Mouse (Mus musculus) stomach, embryonic 15.5 days (tissue): ENCODE data around the gene Gnpnat1. TPM values are rescaled to one million over a fixed set of nuclear protein-coding genes. Genes with fewer than 3 reads are reported as not detected.
"Not testable (repeated sequence)": the region's sequence is repeated elsewhere in the genome, so short reads cannot be mapped to it uniquely, and the experiment has no call there.

Experiments
- ATAC-seq: fragments of 200-750 bp; cut with Nextera tagmentation; 2 replicates; pipeline ENCODE4 v1.8.0; 2017; ENCODE audit warnings: low read depth, moderate number of reproducible peaks, moderate TSS enrichment; ENCODE audit not compliant: insufficient read depth, low FRiP score
- H3K27ac ChIP-seq: fragments of 300-500 bp; sonication (generic); 2 replicates; pipeline ENCODE4 v1.5.1; 2015; ENCODE audit warnings: mild to moderate bottlenecking, inconsistent platforms
- H3K27me3 ChIP-seq: fragments of 300-500 bp; sonication (generic); replicated peaks from 2 replicates; pipeline ENCODE4 v1.6.1; 2015; ENCODE audit warnings: inconsistent platforms
- H3K36me3 ChIP-seq: fragments of 300-500 bp; sonication (generic); 2 replicates; pipeline ENCODE4 v1.6.1; 2015; ENCODE audit warnings: inconsistent platforms
- H3K4me1 ChIP-seq: fragments of 300-500 bp; sonication (generic); 2 replicates; pipeline ENCODE4 v1.6.1; 2015; ENCODE audit warnings: inconsistent platforms
- H3K4me2 ChIP-seq: fragments of 300-500 bp; sonication (generic); 2 replicates; pipeline ENCODE4 v1.6.1; 2015; ENCODE audit warnings: mild to moderate bottlenecking, inconsistent platforms
- H3K4me3 ChIP-seq: fragments of 300-500 bp; sonication (generic); replicated peaks from 2 replicates; pipeline ENCODE4 v1.5.1; 2015; ENCODE audit warnings: inconsistent platforms
- H3K9ac ChIP-seq: fragments of 300-500 bp; sonication (generic); 2 replicates; pipeline ENCODE4 v1.6.1; 2015; ENCODE audit warnings: inconsistent platforms
- H3K9me3 ChIP-seq: fragments of 300-500 bp; sonication (generic); 2 replicates; pipeline ENCODE4 v1.6.1; 2016; ENCODE audit warnings: inconsistent platforms
- WGBS: fragments of 180-500 bp; shearing (Covaris S2); methylation state at CpG from one replicate; pipeline ENCODE4 v1.1.7; 2015; 5-methylcytosine and 5-hydroxymethylcytosine counted together
- polyA plus RNA-seq: library from polyadenylated mRNA; unstranded; fragments of >200 nt; fragmentation: Nextera tagmentation; extraction: Ambion mirVana; gene quantifications from 2 replicates; pipeline ENCODE4 v1.2.1, GENCODE M21; 2015

Gnpnat1 gene
- polyA plus RNA-seq = 55.8 and 56.4 TPM in 2 replicates

DNA sequence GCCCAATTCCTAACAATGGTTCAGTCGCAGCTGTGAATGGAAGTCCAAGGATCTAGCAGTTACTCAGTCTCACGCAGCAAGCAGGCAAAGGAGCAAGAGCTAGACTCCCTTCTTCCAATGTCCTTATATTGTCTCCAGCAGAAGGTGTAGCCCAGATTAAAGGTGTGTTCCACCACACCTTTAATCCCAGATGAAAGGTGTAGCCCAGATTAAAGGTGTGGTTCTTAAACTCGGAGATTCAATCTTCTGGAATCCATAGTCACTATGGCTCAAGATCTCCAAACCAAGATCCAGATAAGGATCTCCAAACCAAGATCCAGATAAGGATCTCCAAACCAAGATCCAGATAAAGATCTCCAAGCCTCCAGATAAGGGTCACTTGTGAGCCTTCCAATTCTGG is at the start of gene Gnpnat1:
TSS of gene Gnpnat1 (minus strand) at position 101 of the 400 bp plus-strand sequence.
- not testable (repeated sequence) for H3K4me1 ChIP-seq, H3K4me2 ChIP-seq, ATAC-seq, H3K9me3 ChIP-seq, H3K27ac ChIP-seq, H3K27me3 ChIP-seq, H3K9ac ChIP-seq, H3K36me3 ChIP-seq, H3K4me3 ChIP-seq
- WGBS = 80% methylated on average over 2 of the region's 3 CpGs

DNA sequence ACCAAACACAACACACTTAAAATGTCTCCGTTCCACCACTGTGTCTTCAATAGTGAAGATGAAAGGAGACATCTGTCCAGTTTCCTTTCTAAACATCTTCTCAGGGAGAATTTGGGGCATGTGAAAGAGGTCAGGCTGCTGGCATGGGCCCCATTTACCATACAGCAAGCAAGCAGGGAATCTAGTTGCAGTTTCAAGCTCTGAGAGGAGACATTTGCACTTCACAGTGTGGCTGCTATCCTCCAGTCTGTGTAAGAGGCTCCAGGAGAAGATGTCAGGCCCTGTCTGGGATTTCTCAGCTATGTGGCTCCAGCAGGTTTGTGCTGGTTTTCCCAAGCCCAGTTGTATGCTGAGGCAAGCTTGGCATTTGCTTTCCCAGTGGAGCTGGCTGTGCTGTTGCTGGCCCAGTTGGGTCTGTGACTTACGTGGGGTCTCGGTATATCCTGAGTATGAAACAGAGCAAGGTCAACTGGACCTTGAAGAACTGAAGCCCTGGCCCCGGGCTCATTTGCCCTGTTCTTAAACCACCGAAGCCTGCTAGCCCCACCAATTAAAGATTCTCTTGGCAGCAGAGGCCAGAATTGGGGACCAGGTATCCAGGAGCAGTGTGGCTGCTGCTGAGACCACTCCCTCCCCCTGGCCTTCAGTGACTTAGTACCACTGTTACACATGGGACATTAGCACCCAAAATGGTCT is 49.0 kb upstream of the Gnpnat1 start:
- H3K4me3 ChIP-seq = no peak overlapping the region
- peak overlapping the region; percentile 67 for H3K27ac ChIP-seq
- 63% methylated on average over 5 of the region's 5 CpGs for WGBS
- no peak overlapping the region for H3K9ac ChIP-seq
- H3K9me3 ChIP-seq = no peaks in the 10 kb centered on the region
- 0 out of 2 replicates have a peak, but pooled peaks cover 6% of the 10 kb centered on the region for H3K36me3 ChIP-seq
- H3K4me1 ChIP-seq = peaks cover 24% of the 10 kb centered on the region
- no peak for ATAC-seq
- no peak overlapping the region for H3K4me2 ChIP-seq
- no peaks in the 10 kb centered on the region for H3K27me3 ChIP-seq

DNA sequence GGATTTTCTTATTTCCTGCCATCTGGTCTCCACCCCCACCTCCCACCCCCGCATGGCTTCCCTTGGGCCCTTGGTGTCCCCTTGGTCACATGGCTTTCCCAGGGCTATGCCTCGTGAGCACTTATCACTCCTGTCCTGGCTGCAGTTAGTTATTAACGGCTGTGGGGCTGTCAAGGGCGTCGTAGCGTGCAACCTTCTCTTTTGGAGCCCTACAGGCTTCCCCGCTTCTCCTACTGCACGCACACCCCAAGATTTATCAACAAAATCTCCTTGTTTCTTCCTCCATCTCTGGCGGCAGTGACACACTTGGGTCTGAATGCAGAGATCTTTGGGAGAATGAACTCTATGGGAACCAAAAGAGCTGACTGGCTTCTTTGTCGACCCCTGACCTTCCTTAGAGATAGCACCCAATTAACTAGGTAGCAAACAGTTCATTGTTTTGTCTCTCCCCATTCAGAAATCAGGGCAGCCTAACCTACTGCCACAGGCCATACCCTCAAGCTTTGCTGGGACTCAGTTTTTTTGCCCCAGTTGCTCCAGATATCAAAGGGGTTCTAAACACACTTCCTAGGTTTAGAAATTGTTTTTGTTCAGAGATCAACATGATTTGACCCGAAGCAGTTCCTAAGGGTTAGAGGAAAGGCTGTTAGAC is 48.3 kb upstream of the Gnpnat1 start:
- ATAC-seq = peak; percentile 70

DNA sequence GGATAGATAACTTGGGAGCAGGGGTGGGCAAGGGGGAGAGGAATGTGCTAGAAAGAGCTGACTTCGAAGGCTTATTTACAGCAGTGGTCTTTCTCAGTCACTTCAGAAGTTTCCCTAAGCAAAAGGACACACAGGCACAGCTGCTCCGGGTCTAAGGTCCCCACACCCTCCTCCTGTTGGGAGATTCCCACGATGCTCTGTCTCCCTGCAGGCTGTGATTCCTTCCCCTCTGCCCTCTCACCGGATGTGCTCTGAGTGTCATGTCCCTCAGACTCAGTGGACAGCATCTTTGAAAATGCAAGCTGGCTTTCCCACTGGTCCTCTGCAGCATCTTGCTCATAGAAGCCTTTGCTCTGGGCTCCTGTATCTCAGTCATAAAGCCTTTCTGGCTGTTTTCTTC is 47.4 kb upstream of the Gnpnat1 start:
- Histone ChIP-seq H3K4me1 (peaks cover 24% of the 10 kb centered on the region), H3K36me3 (no peaks in the 10 kb centered on the region)

More for the DNA sequence above, 48.3 kb upstream of the Gnpnat1 start:
- Histone ChIP-seq H3K4me2 (no peak overlapping the region; the same call in 1 of the 2 replicates), H3K4me3 (no peak overlapping the region), H3K36me3 (no peaks in the 10 kb centered on the region), H3K4me1 (peaks cover 24% of the 10 kb centered on the region), H3K9me3 (no peaks in the 10 kb centered on the region), H3K9ac (no peak overlapping the region), H3K27ac (peak overlapping the region; percentile 67; the same call in 1 of the 2 replicates), H3K27me3 (no peaks in the 10 kb centered on the region)
- 13% methylated on average over 11 of the region's 11 CpGs for WGBS

DNA sequence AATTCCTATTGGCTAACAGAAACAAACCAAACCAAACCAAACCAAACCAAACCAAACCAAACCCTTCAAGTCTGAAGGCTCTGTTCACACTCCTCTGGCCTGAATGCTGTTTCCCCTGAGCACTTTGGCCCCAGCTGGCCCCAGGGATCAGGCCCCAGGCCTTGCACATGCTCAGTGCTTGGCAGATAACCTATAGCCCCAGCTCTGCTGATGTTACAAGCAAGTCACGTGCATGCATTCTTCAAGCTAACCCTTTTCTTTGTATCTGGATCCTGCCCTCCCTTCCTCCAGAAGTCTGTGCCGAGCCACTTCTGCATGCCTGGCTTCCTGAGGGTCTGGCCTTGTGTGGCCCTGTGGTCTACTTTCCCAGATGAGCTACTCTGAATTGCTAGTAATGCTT is 46.4 kb upstream of the Gnpnat1 start:
- no peak overlapping the region for H3K4me3 ChIP-seq
- no peaks in the 10 kb centered on the region for H3K9me3 ChIP-seq
- 47% methylated on average over 2 of the region's 2 CpGs for WGBS
- H3K4me2 ChIP-seq = no peak overlapping the region
- no peak overlapping the region for H3K9ac ChIP-seq
- no peak overlapping the region for H3K27ac ChIP-seq
- ATAC-seq = no peak
- peaks cover 21% of the 10 kb centered on the region for H3K4me1 ChIP-seq
- no peaks in the 10 kb centered on the region for H3K36me3 ChIP-seq
- H3K27me3 ChIP-seq = no peaks in the 10 kb centered on the region

More for the DNA sequence above, 47.4 kb upstream of the Gnpnat1 start:
- no peak for ATAC-seq
- Histone ChIP-seq H3K9me3 (no peaks in the 10 kb centered on the region), H3K27ac (peak overlapping the region; percentile 67), H3K4me2 (no peak overlapping the region), H3K4me3 (no peak overlapping the region), H3K9ac (no peak overlapping the region), H3K27me3 (no peaks in the 10 kb centered on the region)
- 34% methylated on average over 4 of the region's 4 CpGs for WGBS

DNA sequence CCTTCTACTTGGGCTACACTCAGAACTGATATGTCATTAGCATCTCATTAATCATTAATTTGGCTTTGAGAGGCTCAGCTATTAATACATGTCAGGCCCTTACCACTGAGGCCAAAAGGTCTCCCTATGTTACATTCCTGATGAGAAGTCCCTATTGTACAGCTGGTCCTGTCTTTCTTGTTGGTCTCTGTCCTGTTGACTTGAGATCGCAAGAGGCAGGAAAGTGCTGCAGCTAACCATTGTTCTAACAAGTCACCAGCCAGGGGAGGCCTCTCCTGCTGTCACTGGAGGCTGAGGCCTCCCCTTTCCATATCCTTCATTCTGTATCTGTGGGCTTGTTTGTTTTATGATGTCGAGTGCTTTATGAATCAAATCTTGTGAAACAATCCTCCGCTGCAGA is 42.1 kb upstream of the Gnpnat1 start:
- 54% methylated on average over 3 of the region's 3 CpGs for WGBS
- Histone ChIP-seq H3K27ac (no peak overlapping the region), H3K27me3 (no peaks in the 10 kb centered on the region), H3K9ac (no peak overlapping the region), H3K4me3 (no peak overlapping the region), H3K4me1 (peaks cover 14% of the 10 kb centered on the region; the same call in 1 of the 2 replicates), H3K36me3 (no peaks in the 10 kb centered on the region), H3K4me2 (no peak overlapping the region), H3K9me3 (no peaks in the 10 kb centered on the region)
- ATAC-seq = no peak

DNA sequence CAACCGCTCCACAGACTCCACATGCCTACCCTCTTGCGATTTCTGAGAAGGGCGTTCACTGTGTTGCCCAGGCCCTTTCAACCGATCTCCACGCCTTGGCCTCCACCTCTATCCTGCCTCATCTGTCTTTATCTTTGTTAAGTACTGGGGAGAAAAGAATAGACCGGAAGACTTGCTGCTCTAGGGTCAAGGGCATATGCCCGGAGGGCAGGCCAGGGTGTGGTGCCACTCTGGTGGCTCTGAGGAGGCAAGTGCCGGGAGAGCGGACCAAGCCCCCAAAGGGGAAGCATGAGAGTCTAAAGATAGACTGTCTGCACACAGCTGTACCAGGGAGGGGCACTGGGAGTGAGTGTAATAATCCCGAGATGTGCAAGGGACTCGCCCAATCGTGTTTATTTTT is 40.7 kb upstream of the Gnpnat1 start:
- 45% methylated on average over 12 of the region's 12 CpGs for WGBS
- Histone ChIP-seq H3K4me1 (peaks cover 11% of the 10 kb centered on the region; the same call in 1 of the 2 replicates), H3K36me3 (no peaks in the 10 kb centered on the region), H3K4me3 (no peak overlapping the region), H3K9me3 (no peaks in the 10 kb centered on the region), H3K9ac (no peak overlapping the region), H3K27ac (no peak overlapping the region), H3K27me3 (no peaks in the 10 kb centered on the region), H3K4me2 (no peak overlapping the region)
- ATAC-seq = peak; percentile 48; the same call in 1 of the 2 replicates

DNA sequence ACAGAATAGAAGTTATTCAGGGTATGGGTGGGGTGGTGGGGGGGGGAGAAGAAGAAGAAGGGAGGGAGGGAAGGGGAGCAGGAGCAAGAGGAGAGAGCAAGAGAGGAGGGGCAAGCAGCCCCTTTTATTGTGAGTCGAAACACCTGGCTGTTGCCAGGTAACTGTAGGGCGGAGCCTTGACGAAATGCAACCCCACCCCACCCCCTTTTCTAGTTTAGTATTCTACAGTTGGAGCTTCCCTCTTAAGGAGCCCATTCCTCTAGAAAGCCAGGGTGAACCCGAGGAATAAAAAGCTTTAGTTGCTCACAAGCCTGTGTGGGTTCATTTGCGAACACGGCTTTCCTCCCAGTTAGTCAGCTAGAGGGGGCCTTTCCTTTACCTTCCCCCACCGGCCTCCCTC is 40.2 kb upstream of the Gnpnat1 start:
- H3K4me1 ChIP-seq = peaks cover 11% of the 10 kb centered on the region; the same call in 1 of the 2 replicates
- no peak overlapping the region for H3K4me3 ChIP-seq
- no peak overlapping the region for H3K27ac ChIP-seq
- no peak overlapping the region for H3K9ac ChIP-seq
- H3K9me3 ChIP-seq = no peaks in the 10 kb centered on the region
- no peaks in the 10 kb centered on the region for H3K36me3 ChIP-seq
- no peak for ATAC-seq
- no peak overlapping the region for H3K4me2 ChIP-seq
- WGBS = 36% methylated on average over 7 of the region's 7 CpGs
- no peaks in the 10 kb centered on the region for H3K27me3 ChIP-seq

DNA sequence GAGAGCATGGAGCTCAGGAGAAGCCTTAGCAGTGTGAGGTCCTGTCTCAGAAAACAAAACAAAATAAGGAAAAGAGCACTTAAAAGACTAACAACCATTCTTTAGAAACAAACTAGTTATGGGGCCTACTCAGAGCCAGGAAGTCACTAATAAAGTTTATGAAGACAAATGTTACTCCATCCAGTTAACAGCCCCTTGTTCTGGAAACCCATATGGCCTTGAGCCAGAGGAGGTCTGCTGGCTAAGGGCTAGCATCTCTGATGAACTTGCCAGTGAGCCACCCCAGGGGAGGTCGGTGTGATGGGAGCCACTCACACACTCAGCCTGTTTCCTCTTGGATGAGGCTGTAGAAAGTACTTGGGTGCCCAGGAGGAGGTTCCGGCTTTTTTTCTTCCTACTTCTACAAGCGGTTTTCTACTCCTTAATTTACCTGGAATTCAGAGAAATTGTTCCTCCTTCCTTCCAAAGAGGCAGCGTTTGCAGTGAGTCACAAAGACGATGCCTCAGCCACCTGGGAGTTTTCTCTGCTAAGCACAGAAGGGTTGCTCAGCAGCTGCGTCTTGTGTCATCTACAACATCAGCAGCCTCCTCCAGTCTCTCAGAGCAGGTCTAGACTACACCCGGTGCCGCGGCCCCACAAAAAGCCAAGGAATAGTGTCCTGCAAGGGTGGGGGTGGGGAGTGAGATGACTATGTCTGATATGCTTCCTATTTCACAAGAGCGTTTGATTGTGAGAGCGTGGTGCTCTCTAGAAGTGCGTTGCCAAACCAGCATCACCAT is 38.3 kb upstream of the Gnpnat1 start:
- peaks cover 11% of the 10 kb centered on the region; the same call in 1 of the 2 replicates for H3K4me1 ChIP-seq
- ATAC-seq = 0 out of 2 replicates have a peak, but pooled peaks have one; percentile 12
- no peak overlapping the region for H3K4me2 ChIP-seq
- no peak overlapping the region for H3K9ac ChIP-seq
- no peaks in the 10 kb centered on the region for H3K36me3 ChIP-seq
- H3K9me3 ChIP-seq = no peaks in the 10 kb centered on the region
- H3K27ac ChIP-seq = no peak overlapping the region
- 46% methylated on average over 12 of the region's 12 CpGs for WGBS
- no peaks in the 10 kb centered on the region for H3K27me3 ChIP-seq
- no peak overlapping the region for H3K4me3 ChIP-seq

DNA sequence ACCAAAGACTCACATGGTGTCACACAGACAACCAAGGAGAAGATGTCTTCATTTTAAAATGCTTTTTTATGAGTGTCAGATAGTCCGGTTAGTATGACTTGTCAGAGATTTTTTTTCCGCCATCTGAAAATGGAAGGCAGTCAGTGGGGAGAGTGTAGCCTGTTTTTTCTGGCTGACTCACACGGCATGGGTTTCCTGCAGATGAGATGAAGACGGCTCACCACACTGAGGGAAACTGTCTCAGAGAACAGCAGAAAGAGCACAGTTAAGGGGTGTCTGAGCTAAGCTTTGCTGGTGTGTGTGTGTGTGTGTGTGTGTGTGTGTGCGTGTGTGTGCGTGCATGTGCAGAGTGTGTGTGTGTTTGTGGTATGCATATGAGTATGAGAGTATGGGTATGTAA is 36.6 kb upstream of the Gnpnat1 start:
- Histone ChIP-seq H3K9ac (no peak overlapping the region), H3K27ac (no peak overlapping the region), H3K9me3 (no peaks in the 10 kb centered on the region), H3K36me3 (no peaks in the 10 kb centered on the region), H3K27me3 (no peaks in the 10 kb centered on the region), H3K4me3 (no peak overlapping the region), H3K4me1 (peaks cover 11% of the 10 kb centered on the region; the same call in 1 of the 2 replicates), H3K4me2 (no peak overlapping the region)
- WGBS = 76% methylated on average over 6 of the region's 6 CpGs
- no peak for ATAC-seq

DNA sequence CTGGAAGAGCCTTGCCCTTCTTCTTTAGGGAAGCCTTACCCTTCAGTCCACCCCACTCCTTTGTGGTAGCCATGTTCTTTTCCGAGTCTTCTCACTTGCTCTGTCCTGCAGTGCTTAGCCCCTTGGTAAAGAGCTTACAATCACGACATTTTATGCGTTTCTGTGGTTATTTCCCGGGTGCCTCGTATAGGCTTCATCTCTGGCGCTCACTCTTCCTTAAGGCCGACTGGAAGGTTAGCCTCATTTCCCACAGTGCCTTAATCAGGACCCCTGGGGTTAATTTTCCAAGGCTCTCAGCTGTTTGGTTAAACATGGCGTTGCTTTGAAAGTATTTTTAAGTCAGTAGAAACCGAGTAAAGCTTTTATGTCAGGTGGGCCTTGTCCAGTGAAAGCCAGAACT is 34.7 kb upstream of the Gnpnat1 start:
- no peak for ATAC-seq
- 85% methylated on average over 9 of the region's 9 CpGs for whole genome bisulfite sequencing
- H3K27ac ChIP-seq = no peak overlapping the region

DNA sequence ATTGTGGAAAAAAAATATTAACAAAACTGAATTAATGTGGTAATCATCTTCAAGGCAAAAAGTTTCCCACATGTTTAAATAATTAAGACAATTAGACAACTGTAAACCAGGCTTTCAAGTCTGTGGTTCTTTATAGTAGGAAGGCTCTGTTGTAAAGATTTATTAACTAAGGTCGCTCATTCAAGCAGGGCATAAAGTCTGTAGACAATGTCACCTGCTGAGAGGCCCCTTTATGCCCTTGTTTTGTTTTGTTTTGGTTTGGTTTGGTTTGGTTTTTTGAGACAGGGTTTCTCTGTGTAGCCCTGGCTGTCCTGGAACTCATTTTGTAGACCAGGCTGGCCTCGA is 34.2 kb upstream of the Gnpnat1 start:
- H3K27ac ChIP-seq = no peak overlapping the region
- 89% methylated on average over 2 of the region's 2 CpGs for WGBS
- no peak overlapping the region for H3K4me2 ChIP-seq
- no peak overlapping the region for H3K4me3 ChIP-seq
- no peak overlapping the region for H3K9ac ChIP-seq
- no peaks in the 10 kb centered on the region for H3K27me3 ChIP-seq
- H3K9me3 ChIP-seq = no peaks in the 10 kb centered on the region
- ATAC-seq = no peak
- H3K36me3 ChIP-seq = no peaks in the 10 kb centered on the region
- H3K4me1 ChIP-seq = peaks cover 7% of the 10 kb centered on the region; the same call in 1 of the 2 replicates

More for the DNA sequence above, 34.7 kb upstream of the Gnpnat1 start:
- no peaks in the 10 kb centered on the region for H3K27me3 ChIP-seq
- H3K4me3 ChIP-seq = no peak overlapping the region
- peaks cover 7% of the 10 kb centered on the region; the same call in 1 of the 2 replicates for H3K4me1 ChIP-seq
- no peaks in the 10 kb centered on the region for H3K9me3 ChIP-seq
- no peak overlapping the region for H3K4me2 ChIP-seq
- no peaks in the 10 kb centered on the region for H3K36me3 ChIP-seq
- no peak overlapping the region for H3K9ac ChIP-seq
